Mouse (Mus musculus): ENCODE results near the gene Slc9a8.

- no peak for TF ChIP-seq CTCF (IDR thresholded peaks at IDR 0.05; ENCODE audit: insufficient read depth, low read length)
- no peak for TF ChIP-seq POLR2A (IDR thresholded peaks at IDR 0.05; ENCODE audit: borderline replicate concordance, extremely low read depth, low read depth, low read length)
These were observed 94.2 kb downstream of the Slc9a8 start for GRCm38 (mm10) chr2:167515688-167516087.

Data from lung, adult 2 months (tissue).